Mouse (Mus musculus) forebrain, embryonic 16.5 days (tissue): ENCODE data around the gene Ddx46. TPM values are rescaled to one million over a fixed set of nuclear protein-coding genes. Genes with fewer than 3 reads are reported as not detected.

Experiments used
- ATAC-seq: fragments of 200-750 bp; cut with Nextera tagmentation; 2 replicates; pipeline ENCODE4 v1.8.0; 2017; ENCODE audit warnings: mild to moderate bottlenecking, moderate library complexity
- H3K27ac ChIP-seq: fragments of 300-500 bp; sonication (generic); 2 replicates; pipeline ENCODE4 v1.5.1; 2014; ENCODE audit warnings: low read length, control low read depth
- H3K27me3 ChIP-seq: fragments of 300-500 bp; sonication (generic); replicated peaks from 2 replicates; pipeline ENCODE4 v1.6.1; 2014; ENCODE audit warnings: low read length; ENCODE audit not compliant: control insufficient read depth, insufficient read depth
- H3K36me3 ChIP-seq: fragments of 300-500 bp; sonication (generic); 2 replicates; pipeline ENCODE4 v1.6.1; 2014; ENCODE audit not compliant: control insufficient read depth, insufficient read depth
- H3K4me1 ChIP-seq: fragments of 300-500 bp; sonication (generic); replicated peaks from 2 replicates; pipeline ENCODE4 v1.6.1; 2014; ENCODE audit warnings: low read length; ENCODE audit not compliant: control insufficient read depth, insufficient read depth
- H3K4me2 ChIP-seq: fragments of 300-500 bp; sonication (generic); 2 replicates; pipeline ENCODE4 v1.6.1; 2014; ENCODE audit warnings: mild to moderate bottlenecking, low read length, control low read depth
- H3K4me3 ChIP-seq: fragments of 300-500 bp; sonication (generic); replicated peaks from 2 replicates; pipeline ENCODE4 v1.5.1; 2014; ENCODE audit warnings: mild to moderate bottlenecking, low read length, control low read depth
- H3K9ac ChIP-seq: fragments of 300-500 bp; sonication (generic); replicated peaks from 2 replicates; pipeline ENCODE4 v1.6.1; 2014; ENCODE audit warnings: low read depth, low read length, control low read depth
- H3K9me3 ChIP-seq: fragments of 300-500 bp; sonication (generic); 2 replicates; pipeline ENCODE4 v1.6.1; 2016; ENCODE audit warnings: low read length; ENCODE audit not compliant: control insufficient read depth
- WGBS: fragments of 180-500 bp; shearing (Covaris S2); extraction: QIAGEN DNeasy Blood & Tissue Kit; methylation state at CpG from one replicate; pipeline ENCODE4 v1.1.7; 2014; 5-methylcytosine and 5-hydroxymethylcytosine counted together
- polyA plus RNA-seq: library from polyadenylated mRNA; unstranded; fragments of >200 nt; fragmentation: Nextera tagmentation; extraction: Ambion mirVana; gene quantifications from 2 replicates; pipeline ENCODE4 v1.2.1, GENCODE M21; 2015

Gene Ddx46
- polyA plus RNA-seq, 1 experiment from 2014 or later: 34.2 TPM

DNA sequence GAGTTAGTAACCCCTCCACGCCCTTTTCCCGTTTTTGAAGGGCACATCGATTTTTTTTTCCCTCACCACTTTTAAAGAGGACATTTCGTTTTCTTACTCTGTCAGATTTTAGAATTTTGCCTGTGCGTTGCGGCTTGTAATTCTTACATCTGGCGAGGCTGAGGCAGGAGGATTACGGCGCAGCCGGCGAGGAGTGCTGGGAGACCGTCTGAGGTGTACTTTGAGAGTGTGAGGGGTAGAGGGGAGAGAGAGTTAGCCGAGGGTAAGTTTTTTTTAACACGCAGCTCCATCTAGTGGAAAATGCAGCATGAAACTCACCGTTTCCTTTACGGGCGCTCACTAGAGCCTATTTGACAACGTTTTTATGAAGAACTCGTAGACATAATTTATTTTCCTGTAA is 93.0 kb downstream of the Ddx46 start:
- Histone ChIP-seq H3K4me2 (peak overlapping the region; percentile 74), H3K4me1 (peaks cover 4% of the 10 kb centered on the region; the same call in 1 of the 2 replicates), H3K36me3 (peaks cover 9% of the 10 kb centered on the region; the same call in 1 of the 2 replicates), H3K4me3 (peak overlapping the region; percentile 66), H3K27ac (peak overlapping the region; percentile 95), H3K27me3 (no peaks in the 10 kb centered on the region), H3K9ac (peak overlapping the region; percentile 74), H3K9me3 (no peaks in the 10 kb centered on the region)
- WGBS: 4% methylated on average over 19 of the region's 19 CpGs
- ATAC-seq: peak; percentile 70

DNA sequence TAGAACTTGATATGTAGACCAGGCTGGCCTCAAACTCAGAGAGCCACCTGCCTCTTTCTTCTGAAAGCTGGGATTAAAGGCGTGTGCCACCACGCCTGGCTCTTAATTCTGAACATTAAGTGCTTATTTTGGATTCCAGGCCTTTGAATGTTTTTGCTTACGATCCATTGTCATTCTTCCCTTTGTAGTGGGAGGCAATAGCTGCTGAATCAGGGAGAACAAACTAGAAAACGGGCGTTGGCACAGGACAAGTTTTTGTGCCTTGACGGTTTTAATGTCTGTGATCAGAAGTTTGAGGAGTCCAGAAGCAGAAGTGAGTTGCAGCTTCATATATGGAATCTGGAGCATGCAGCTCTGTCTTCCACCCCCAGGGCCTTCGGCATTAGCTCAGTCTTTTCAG is 95.9 kb downstream of the Ddx46 start:
- Histone ChIP-seq H3K9ac (no peak overlapping the region), H3K9me3 (no peaks in the 10 kb centered on the region), H3K27ac (no peak overlapping the region), H3K4me1 (peaks cover 4% of the 10 kb centered on the region; the same call in 1 of the 2 replicates), H3K36me3 (no peaks in the 10 kb centered on the region; the same call in 1 of the 2 replicates), H3K4me3 (no peak overlapping the region), H3K4me2 (no peak overlapping the region), H3K27me3 (no peaks in the 10 kb centered on the region)
- WGBS: 81% methylated on average over 7 of the region's 7 CpGs
- no peak for ATAC-seq

Other genes starting within 250 kb of the Ddx46 start
- 0.27 TPM in 1 of 2 replicates, not detected in the other for gene Slc34a1, start 236.8 kb upstream of the Ddx46 start, polyA plus RNA-seq
- 0.43 and 0.84 TPM in 2 replicates for gene Pfn3, start 219.8 kb upstream of the Ddx46 start, polyA plus RNA-seq
- not detected in 2 replicates for gene F12, start 208.2 kb upstream of the Ddx46 start, polyA plus RNA-seq
- gene Grk6, start 190.0 kb upstream of the Ddx46 start, polyA plus RNA-seq: 39.4 and 40.1 TPM in 2 replicates
- 4.1 and 4.3 TPM in 2 replicates for gene Prr7, start 170.8 kb upstream of the Ddx46 start, polyA plus RNA-seq
- gene Dbn1, start 146.9 kb upstream of the Ddx46 start, polyA plus RNA-seq: 792 and 816 TPM in 2 replicates
- 132 and 147 TPM in 2 replicates for gene Pdlim7, start 121.4 kb upstream of the Ddx46 start, polyA plus RNA-seq
- 3.1 and 4.6 TPM in 2 replicates for gene Dok3, start 105.7 kb upstream of the Ddx46 start, polyA plus RNA-seq
- gene Ddx41, start 98.4 kb upstream of the Ddx46 start, polyA plus RNA-seq: 67.3 and 70.6 TPM in 2 replicates
- 57.8 and 62.2 TPM in 2 replicates for gene Fam193b, start 63.9 kb upstream of the Ddx46 start, polyA plus RNA-seq
- gene Tmed9, start 61.3 kb upstream of the Ddx46 start, polyA plus RNA-seq: 96.9 and 133 TPM in 2 replicates
- 29.9 and 41.4 TPM in 2 replicates for gene B4galt7, start 35.1 kb upstream of the Ddx46 start, polyA plus RNA-seq
- 96.9 and 104 TPM in 2 replicates for gene Caml, start 12.0 kb upstream of the Ddx46 start, polyA plus RNA-seq
- 74.6 and 74.9 TPM in 2 replicates for gene B230219D22Rik, start 58.1 kb downstream of the Ddx46 start, polyA plus RNA-seq
- gene Txndc15, start 79.6 kb downstream of the Ddx46 start, polyA plus RNA-seq: 121 and 125 TPM in 2 replicates
- gene Pcbd2, start 92.3 kb downstream of the Ddx46 start, polyA plus RNA-seq: 15.3 and 16.3 TPM in 2 replicates
- not detected in 2 replicates for gene Catsper3, start 149.5 kb downstream of the Ddx46 start, polyA plus RNA-seq
- 0.35 TPM in 1 of 2 replicates, not detected in the other for gene Pitx1, start 201.2 kb downstream of the Ddx46 start, polyA plus RNA-seq